Mouse (Mus musculus) olfactory bulb, adult 2 months (tissue): Measurements from ENCODE around the gene Cd72.

Experiments
- CTCF ChIP-seq: fragments of 200-500 bp; IDR thresholded peaks from 2 replicates; pipeline ENCODE4 v1.5.1; 2012; ENCODE audit warnings: low read depth, mild to moderate bottlenecking, low read length, moderate library complexity; ENCODE audit not compliant: insufficient read depth
- POLR2A ChIP-seq: fragments of 200-500 bp; IDR thresholded peaks from 2 replicates; pipeline ENCODE4 v1.6.1; 2012; ENCODE audit warnings: mild to moderate bottlenecking, low read depth, low read length, moderate library complexity; ENCODE audit not compliant: insufficient read depth

DNA sequence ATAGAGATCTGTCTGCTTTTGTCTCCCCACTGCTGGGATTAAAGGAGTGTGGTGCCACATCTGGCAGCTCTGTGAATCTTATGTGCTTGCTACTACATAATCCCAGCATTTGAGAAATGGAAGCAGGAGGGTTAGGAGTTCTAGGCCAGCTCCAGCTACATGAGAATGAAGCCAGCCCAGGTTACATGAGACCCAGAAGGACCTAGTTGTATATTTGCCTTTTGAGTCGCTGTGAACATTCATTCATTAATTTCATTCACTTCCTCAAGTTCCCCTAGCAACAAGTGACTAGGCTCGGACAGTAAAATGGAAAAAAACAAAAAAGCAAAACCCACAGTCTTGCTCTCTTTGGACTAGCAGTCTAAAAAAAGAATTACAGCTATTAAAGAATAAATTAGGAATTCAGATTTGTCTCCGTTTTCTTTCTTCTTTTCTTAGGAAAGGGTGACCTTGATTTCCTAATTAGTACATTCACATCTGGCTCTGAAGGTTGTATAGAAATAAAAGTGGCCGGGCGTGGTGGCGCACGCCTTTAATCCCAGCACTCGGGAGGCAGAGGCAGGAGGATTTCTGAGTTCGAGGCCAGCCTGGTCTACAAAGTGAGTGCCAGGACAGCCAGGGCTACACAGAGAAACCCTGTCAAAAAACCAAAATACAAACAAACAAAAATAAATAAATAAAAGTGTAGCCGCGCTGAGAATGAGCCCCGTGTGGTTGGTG, 37.8 kb upstream of the Cd72 start:
- TF ChIP-seq POLR2A (no peak), CTCF (no peak)
